Mouse (Mus musculus) embryonic facial prominence, embryonic 11.5 days (tissue): ENCODE measurements around the gene Ccnc. TPM values are rescaled to one million over a fixed set of nuclear protein-coding genes. Genes with fewer than 3 reads are reported as not detected.
"Not testable (repeated sequence)": the region's sequence is repeated elsewhere in the genome, so short reads cannot be mapped to it uniquely, and the experiment has no call there.

Experiments used
- ATAC-seq: fragments of 200-750 bp; cut with Nextera tagmentation; replicated peaks from 2 replicates; pipeline ENCODE4 v1.8.0; 2017; ENCODE audit warnings: low read depth; ENCODE audit not compliant: insufficient number of reproducible peaks, low FRiP score, low TSS enrichment
- DNase-seq: peaks from one replicate; pipeline ENCODE4 v3.0.0-alpha.2; 2015; ENCODE audit warnings: low spot score
- H3K27ac ChIP-seq: fragments of 300-500 bp; sonication (generic); replicated peaks from 2 replicates; pipeline ENCODE4 v1.5.1; 2014; ENCODE audit warnings: mild to moderate bottlenecking, low read depth, low read length, control low read depth
- H3K27me3 ChIP-seq: fragments of 300-500 bp; sonication (generic); 2 replicates; pipeline ENCODE4 v1.6.1; 2014; ENCODE audit warnings: mild to moderate bottlenecking, low read length, moderate library complexity, mixed read lengths; ENCODE audit not compliant: control insufficient read depth, insufficient read depth
- H3K36me3 ChIP-seq: fragments of 300-500 bp; sonication (generic); replicated peaks from 2 replicates; pipeline ENCODE4 v1.6.1; 2014; ENCODE audit warnings: low read depth, mild to moderate bottlenecking, low read length, moderate library complexity, mixed read lengths; ENCODE audit not compliant: control insufficient read depth, insufficient read depth
- H3K4me1 ChIP-seq: fragments of 300-500 bp; sonication (generic); 2 replicates; pipeline ENCODE4 v1.6.1; 2014; ENCODE audit warnings: low read length, mixed read lengths; ENCODE audit not compliant: control insufficient read depth, insufficient read depth
- H3K4me2 ChIP-seq: fragments of 300-500 bp; sonication (generic); 2 replicates; pipeline ENCODE4 v1.6.1; 2014; ENCODE audit warnings: low read depth, mild to moderate bottlenecking, control low read depth, low read length, moderate library complexity
- H3K4me3 ChIP-seq: fragments of 300-500 bp; sonication (generic); 2 replicates; pipeline ENCODE4 v1.5.1; 2014; ENCODE audit warnings: low read depth, low read length, control low read depth
- H3K9ac ChIP-seq: fragments of 300-500 bp; sonication (generic); replicated peaks from 2 replicates; pipeline ENCODE4 v1.6.1; 2014; ENCODE audit warnings: mild to moderate bottlenecking, control low read depth, low read length
- H3K9me3 ChIP-seq: fragments of 300-500 bp; sonication (generic); replicated peaks from 2 replicates; pipeline ENCODE4 v1.6.1; 2016; ENCODE audit warnings: mild to moderate bottlenecking, low read length, inconsistent platforms, mixed read lengths; ENCODE audit not compliant: control insufficient read depth
- WGBS: fragments of 180-500 bp; shearing (Covaris S2); extraction: QIAGEN DNeasy Blood & Tissue Kit; methylation state at CpG from one replicate; pipeline ENCODE4 v1.1.7; 2014; 5-methylcytosine and 5-hydroxymethylcytosine counted together
- polyA plus RNA-seq: library from polyadenylated mRNA; unstranded; fragments of >200 nt; fragmentation: Nextera tagmentation; extraction: Ambion mirVana; gene quantifications from 2 replicates; pipeline ENCODE4 v1.2.1, GENCODE M21; 2014

Ccnc gene
- polyA plus RNA-seq, 1 experiment from 2014 or later: 67.5 TPM

DNA sequence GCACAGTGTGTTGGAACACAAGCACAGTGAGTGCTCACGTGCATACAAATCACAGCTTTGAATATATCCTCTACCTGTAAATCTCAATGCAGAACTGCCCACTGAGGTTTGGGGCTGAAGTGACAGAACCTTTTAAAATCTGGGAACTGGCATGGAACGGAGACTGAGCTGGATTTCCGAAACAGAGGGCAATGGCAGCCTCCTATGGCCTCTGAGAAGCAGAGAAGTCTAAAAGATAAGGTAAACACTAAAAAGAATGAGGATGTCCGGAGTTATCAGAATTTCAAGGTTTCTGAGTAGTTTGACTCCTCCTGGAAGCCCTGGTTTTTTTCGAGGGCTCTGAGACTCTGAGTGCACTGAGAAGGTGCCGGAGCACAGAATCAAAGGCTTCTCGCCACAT, 37.3 kb upstream of the Ccnc start:
- Histone ChIP-seq H3K9ac (no peak overlapping the region), H3K27ac (no peak overlapping the region), H3K36me3 (no peaks in the 10 kb centered on the region), H3K27me3 (peaks cover 63% of the 10 kb centered on the region), H3K9me3 (no peaks in the 10 kb centered on the region), H3K4me2 (no peak overlapping the region), H3K4me3 (no peak overlapping the region), H3K4me1 (no peaks in the 10 kb centered on the region)
- ATAC-seq: no peak
- DNase-seq: peak; percentile 3
- WGBS: 5% methylated on average over 7 of the region's 7 CpGs

DNA sequence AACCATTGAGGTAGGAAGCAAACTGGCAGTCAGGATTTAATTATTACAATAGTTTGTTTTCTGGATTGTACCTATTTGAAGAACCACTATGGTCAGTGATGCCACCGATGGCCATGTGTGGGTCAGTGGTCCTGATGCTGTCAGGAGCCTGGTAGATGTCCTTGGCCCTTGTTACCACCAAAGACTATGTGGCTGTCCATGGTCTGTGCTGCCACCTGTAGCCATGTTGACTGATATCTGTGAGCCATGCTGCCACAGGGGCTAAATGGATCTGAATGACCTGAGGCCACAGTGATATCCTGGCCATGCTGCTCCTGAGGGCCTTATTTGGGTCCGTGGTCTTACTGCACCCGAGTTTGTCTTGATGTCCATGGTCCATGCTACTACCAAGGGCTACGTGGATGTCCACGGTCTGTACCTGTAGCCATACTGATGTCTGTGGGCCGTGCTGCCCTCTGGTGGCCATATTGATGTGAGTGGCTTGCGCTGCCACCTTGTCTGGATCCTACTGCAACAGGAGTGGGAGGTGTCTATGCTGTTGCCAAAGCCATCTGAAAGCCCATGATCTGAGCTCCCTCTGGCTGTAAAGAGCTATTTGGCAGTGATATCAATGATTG, 31.8 kb upstream of the Ccnc start:
- ATAC-seq (peak; percentile 62; the same call in 1 of the 2 replicates), DNase-seq (peak; percentile 56)
- Histone ChIP-seq H3K4me1 (no peaks in the 10 kb centered on the region), H3K27me3 (peaks cover 15% of the 10 kb centered on the region), H3K36me3 (no peaks in the 10 kb centered on the region), H3K27ac (no peak overlapping the region), H3K4me2 (no peak overlapping the region), H3K4me3 (no peak overlapping the region), H3K9me3 (no peaks in the 10 kb centered on the region), H3K9ac (no peak overlapping the region)
- WGBS: 25% methylated on average over 7 of the region's 7 CpGs

DNA sequence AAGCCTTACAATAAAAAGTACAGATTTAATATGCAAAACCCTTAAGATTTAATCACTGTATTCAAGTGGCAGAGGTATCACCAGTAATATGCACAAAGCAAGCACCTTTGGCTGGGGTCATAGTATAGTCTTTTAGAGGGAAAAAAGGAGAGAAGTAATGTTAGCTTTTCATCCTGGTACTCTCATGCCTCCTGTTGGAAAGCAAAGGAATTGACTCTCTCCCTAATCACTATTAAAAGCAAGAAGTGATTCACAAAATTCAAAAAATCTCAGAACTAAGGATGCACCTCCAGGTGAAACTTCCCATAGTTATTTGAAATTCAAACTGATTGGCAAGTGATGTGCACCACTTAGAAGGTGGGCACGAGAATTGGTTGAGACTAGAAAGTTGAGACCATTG, 22.5 kb upstream of the Ccnc start:
- 50% methylated on average over 1 of the region's 1 CpGs for WGBS

GRCm38 (mm10) chr4:21712147-21712546, 15.4 kb upstream of the Ccnc start:
- H3K4me3 ChIP-seq: no peak overlapping the region
- no peaks in the 10 kb centered on the region for H3K27me3 ChIP-seq
- no peaks in the 10 kb centered on the region for H3K36me3 ChIP-seq
- 4% methylated on average over 13 of the region's 13 CpGs for WGBS
- H3K9me3 ChIP-seq: no peaks in the 10 kb centered on the region
- no peak overlapping the region for H3K4me2 ChIP-seq
- H3K4me1 ChIP-seq: no peaks in the 10 kb centered on the region
- H3K9ac ChIP-seq: no peak overlapping the region
- DNase-seq (peak; percentile 94), ATAC-seq (peak; percentile 88)
- H3K27ac ChIP-seq: no peak overlapping the region

More for the DNA sequence above, 22.5 kb upstream of the Ccnc start:
- Histone ChIP-seq H3K4me2 (no peak overlapping the region), H3K36me3 (no peaks in the 10 kb centered on the region), H3K27ac (no peak overlapping the region), H3K4me1 (no peaks in the 10 kb centered on the region), H3K4me3 (no peak overlapping the region), H3K9me3 (no peaks in the 10 kb centered on the region), H3K9ac (no peak overlapping the region), H3K27me3 (no peaks in the 10 kb centered on the region)
- ATAC-seq (no peak), DNase-seq (no peak)

GRCm38 (mm10) chr4:21722752-21723334, 4.7 kb upstream of the Ccnc start:
- H3K4me3 ChIP-seq: no peak overlapping the region
- no peak for DNase-seq

DNA sequence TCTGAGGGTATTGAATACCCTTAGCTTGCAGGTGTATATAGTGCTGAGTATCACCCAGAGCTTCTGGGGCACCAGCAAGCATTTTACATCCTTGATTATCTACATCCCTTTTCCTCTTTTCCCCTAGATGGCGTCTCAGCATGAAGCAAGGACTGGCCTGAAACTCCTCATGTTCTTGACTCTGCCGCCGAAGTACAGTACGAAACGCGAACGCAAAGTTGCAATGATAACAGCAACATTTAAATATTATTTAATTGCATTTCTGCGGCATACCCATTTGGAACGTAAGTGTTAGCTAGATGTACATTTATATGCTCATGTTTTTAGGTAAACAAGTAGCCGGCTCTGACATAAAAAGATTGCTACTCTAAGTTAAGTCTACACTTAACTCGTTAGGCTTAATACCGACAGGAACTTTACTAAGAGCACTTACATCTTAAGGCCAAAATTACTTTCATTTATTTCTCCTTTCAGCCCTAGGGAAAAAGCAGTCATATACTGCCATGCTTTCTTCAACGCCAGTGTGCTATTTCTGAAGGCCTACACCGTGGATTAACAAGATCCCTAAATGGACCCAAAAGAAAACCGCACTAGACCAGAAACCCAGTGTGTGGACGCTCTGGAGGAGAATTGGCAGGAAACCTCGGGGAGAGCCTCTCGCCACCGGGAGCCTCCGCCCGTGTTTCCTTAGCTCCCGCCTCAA, 438 bp upstream of the Ccnc start:
- Histone ChIP-seq H3K27me3 (no peaks in the 10 kb centered on the region), H3K9me3 (no peaks in the 10 kb centered on the region), H3K4me2 (peak overlapping the region; percentile 57), H3K36me3 (no peaks in the 10 kb centered on the region), H3K4me3 (peak overlapping the region; percentile 70), H3K9ac (peak overlapping the region; percentile 74), H3K4me1 (no peaks in the 10 kb centered on the region), H3K27ac (no peak overlapping the region)
- 1% methylated on average over 22 of the region's 22 CpGs for WGBS
- DNase-seq (peak; percentile 68), ATAC-seq (peak; percentile 60)

More at GRCm38 (mm10) chr4:21722752-21723334, 4.7 kb upstream of the Ccnc start:
- 48% methylated on average over 7 of the region's 7 CpGs for WGBS
- ATAC-seq: no peak
- Histone ChIP-seq H3K36me3 (no peaks in the 10 kb centered on the region), H3K27ac (no peak overlapping the region), H3K4me2 (no peak overlapping the region), H3K27me3 (no peaks in the 10 kb centered on the region), H3K9ac (no peak overlapping the region), H3K9me3 (no peaks in the 10 kb centered on the region), H3K4me1 (no peaks in the 10 kb centered on the region)

DNA sequence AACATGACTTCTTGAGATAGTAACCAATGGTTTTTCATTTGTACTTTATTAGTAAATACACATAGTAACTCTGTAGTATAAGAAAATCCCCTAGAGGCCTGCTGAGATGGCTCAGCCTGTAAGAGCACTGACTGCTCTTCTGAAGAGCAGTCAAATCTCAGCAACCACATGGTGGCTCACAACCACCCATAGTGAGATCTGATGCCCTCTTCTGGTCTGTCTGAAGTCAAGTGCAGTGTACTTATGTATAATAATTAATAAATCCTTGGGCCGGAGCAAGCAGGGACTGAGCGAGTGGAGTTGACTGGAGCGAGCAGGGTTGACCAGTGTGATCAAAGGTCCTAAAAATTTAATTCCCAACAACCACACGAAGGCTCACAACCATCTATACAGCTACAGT, 11.7 kb downstream of the Ccnc start:
- ATAC-seq (no peak), DNase-seq (no peak)
- H3K9me3 ChIP-seq: no peaks in the 10 kb centered on the region
- WGBS: 89% methylated on average over 4 of the region's 4 CpGs
- no peak overlapping the region for H3K9ac ChIP-seq
- no peak overlapping the region for H3K4me2 ChIP-seq
- no peaks in the 10 kb centered on the region for H3K27me3 ChIP-seq
- H3K4me1 ChIP-seq: no peaks in the 10 kb centered on the region
- H3K4me3 ChIP-seq: no peak overlapping the region
- H3K27ac ChIP-seq: no peak overlapping the region
- H3K36me3 ChIP-seq: no peaks in the 10 kb centered on the region; the same call in 1 of the 2 replicates

GRCm38 (mm10) chr4:21744142-21744541, 16.6 kb downstream of the Ccnc start:
- ATAC-seq, H3K9me3 ChIP-seq, H3K27ac ChIP-seq, H3K4me3 ChIP-seq, DNase-seq, H3K27me3 ChIP-seq, H3K9ac ChIP-seq, H3K4me1 ChIP-seq, H3K4me2 ChIP-seq, H3K36me3 ChIP-seq: not testable (repeated sequence)
- 92% methylated on average over 8 of the region's 8 CpGs for WGBS
